Mouse (Mus musculus): ENCODE measurements at regions not wholly inside any gene's neighbourhood (a gene's known extent, or its start where the extent isn't known, plus 50 kb on each side); places are given as distances from the start of the nearest gene placed in this dataset.

DNA sequence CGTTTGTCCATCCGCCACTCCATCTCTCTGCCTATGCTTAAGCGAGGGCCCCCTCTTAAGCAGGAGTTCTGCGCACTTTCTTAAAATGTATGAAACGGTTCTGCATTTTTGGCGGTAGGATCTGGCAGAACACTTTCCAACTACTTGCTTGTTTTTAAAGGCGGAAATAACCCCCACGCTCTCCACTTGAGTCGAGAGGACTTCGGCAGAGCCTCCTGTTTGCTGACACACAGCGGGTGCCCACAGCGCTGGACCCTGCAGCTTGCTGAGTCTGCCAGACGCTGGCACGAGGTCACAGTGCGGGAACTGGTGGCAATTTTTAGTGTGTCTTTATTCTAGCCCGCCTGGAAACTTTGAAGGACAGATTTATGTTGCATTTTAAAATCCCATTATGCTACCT, 299.5 kb upstream of the Tbx3 start:
- ATAC-seq: no peak
- H3K9ac ChIP-seq (ENCODE audit: low read depth, low read length): peak overlapping the region; percentile 35; the same call in 1 of the 2 replicates
- no peaks in the 10 kb centered on the region for H3K27me3 ChIP-seq (replicated peaks; ENCODE audit: control insufficient read depth, insufficient read depth, low read length)
- no peak overlapping the region; the same call in 1 of the 2 replicates for H3K4me3 ChIP-seq (ENCODE audit: low read length)
- H3K36me3 ChIP-seq (ENCODE audit: control insufficient read depth, insufficient read depth, low read length): no peaks in the 10 kb centered on the region
- 21% methylated on average over 16 of the region's 16 CpGs for WGBS
- no peaks in the 10 kb centered on the region for H3K9me3 ChIP-seq (ENCODE audit: control insufficient read depth, low read length)
- no peaks in the 10 kb centered on the region for H3K4me1 ChIP-seq (ENCODE audit: control insufficient read depth, insufficient read depth, low read length)
- H3K27ac ChIP-seq (ENCODE audit: low read length): no peak overlapping the region
- H3K4me2 ChIP-seq (ENCODE audit: low read depth, low read length): peak overlapping the region; percentile 13; the same call in 1 of the 2 replicates

GRCm38 (mm10) chr5:119373774-119374700, 296.4 kb upstream of the Tbx3 start:
- WGBS: 84% methylated on average over 24 of the region's 24 CpGs
- H3K27ac ChIP-seq (ENCODE audit: low read length): no peak overlapping the region
- H3K9me3 ChIP-seq (ENCODE audit: control insufficient read depth, low read length): no peaks in the 10 kb centered on the region
- H3K4me3 ChIP-seq (ENCODE audit: low read length): no peak overlapping the region
- H3K36me3 ChIP-seq (ENCODE audit: control insufficient read depth, insufficient read depth, low read length): no peaks in the 10 kb centered on the region
- H3K4me2 ChIP-seq (ENCODE audit: low read depth, low read length): no peak overlapping the region
- H3K4me1 ChIP-seq (ENCODE audit: control insufficient read depth, insufficient read depth, low read length): no peaks in the 10 kb centered on the region
- ATAC-seq: no peak
- H3K9ac ChIP-seq (ENCODE audit: low read depth, low read length): no peak overlapping the region
- H3K27me3 ChIP-seq (replicated peaks; ENCODE audit: control insufficient read depth, insufficient read depth, low read length): no peaks in the 10 kb centered on the region

GRCm38 (mm10) chr5:119374861-119375260, 295.6 kb upstream of the Tbx3 start:
- Histone ChIP-seq H3K27me3 (replicated peaks; ENCODE audit: control insufficient read depth, insufficient read depth, low read length) (no peaks in the 10 kb centered on the region), H3K4me3 (ENCODE audit: low read length) (no peak overlapping the region), H3K4me2 (ENCODE audit: low read depth, low read length) (no peak overlapping the region), H3K9me3 (ENCODE audit: control insufficient read depth, low read length) (no peaks in the 10 kb centered on the region), H3K27ac (ENCODE audit: low read length) (no peak overlapping the region), H3K9ac (ENCODE audit: low read depth, low read length) (no peak overlapping the region), H3K4me1 (ENCODE audit: control insufficient read depth, insufficient read depth, low read length) (no peaks in the 10 kb centered on the region), H3K36me3 (ENCODE audit: control insufficient read depth, insufficient read depth, low read length) (no peaks in the 10 kb centered on the region)
- no peak for ATAC-seq
- 69% methylated on average over 3 of the region's 3 CpGs for WGBS

GRCm38 (mm10) chr5:119378261-119378660, 292.2 kb upstream of the Tbx3 start:
- Histone ChIP-seq H3K27ac (ENCODE audit: low read length) (no peak overlapping the region), H3K9ac (ENCODE audit: low read depth, low read length) (no peak overlapping the region), H3K9me3 (ENCODE audit: control insufficient read depth, low read length) (no peaks in the 10 kb centered on the region), H3K4me2 (ENCODE audit: low read depth, low read length) (no peak overlapping the region), H3K27me3 (replicated peaks; ENCODE audit: control insufficient read depth, insufficient read depth, low read length) (no peaks in the 10 kb centered on the region), H3K4me1 (ENCODE audit: control insufficient read depth, insufficient read depth, low read length) (no peaks in the 10 kb centered on the region), H3K4me3 (ENCODE audit: low read length) (no peak overlapping the region), H3K36me3 (ENCODE audit: control insufficient read depth, insufficient read depth, low read length) (no peaks in the 10 kb centered on the region)
- 50% methylated on average over 8 of the region's 8 CpGs for WGBS
- no peak for ATAC-seq

DNA sequence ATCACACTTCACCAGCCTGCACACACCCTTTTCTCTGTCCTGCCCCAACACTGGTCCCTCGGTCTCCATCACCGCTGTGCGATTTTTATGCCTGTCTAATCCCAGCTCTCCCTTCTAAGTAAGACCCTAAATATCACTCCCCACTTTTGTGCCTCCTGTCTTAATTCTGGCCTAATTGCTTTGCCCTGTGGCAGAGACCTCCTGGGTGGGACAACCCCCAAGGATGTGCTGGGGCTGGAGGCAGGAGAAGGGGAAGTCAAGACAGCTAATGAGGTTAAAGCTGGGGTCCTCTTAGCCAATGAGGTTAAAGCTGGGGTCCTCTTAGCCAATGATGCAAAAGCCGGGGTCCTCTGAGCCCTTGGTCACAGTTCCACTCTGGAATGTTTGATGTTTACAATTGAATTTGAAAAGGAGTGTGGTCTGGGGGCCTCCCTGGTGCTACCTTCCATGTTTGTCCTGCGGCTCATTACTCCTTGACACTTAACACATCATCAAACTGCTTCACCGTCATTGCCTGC, 290.5 kb upstream of the Tbx3 start:
- Histone ChIP-seq H3K4me2 (ENCODE audit: low read depth, low read length) (no peak overlapping the region), H3K9ac (ENCODE audit: low read depth, low read length) (no peak overlapping the region), H3K36me3 (ENCODE audit: control insufficient read depth, insufficient read depth, low read length) (no peaks in the 10 kb centered on the region), H3K27me3 (replicated peaks; ENCODE audit: control insufficient read depth, insufficient read depth, low read length) (no peaks in the 10 kb centered on the region), H3K4me3 (ENCODE audit: low read length) (no peak overlapping the region), H3K4me1 (ENCODE audit: control insufficient read depth, insufficient read depth, low read length) (no peaks in the 10 kb centered on the region), H3K27ac (ENCODE audit: low read length) (no peak overlapping the region), H3K9me3 (ENCODE audit: control insufficient read depth, low read length) (no peaks in the 10 kb centered on the region)
- no peak for ATAC-seq
- WGBS: 69% methylated on average over 6 of the region's 6 CpGs

DNA sequence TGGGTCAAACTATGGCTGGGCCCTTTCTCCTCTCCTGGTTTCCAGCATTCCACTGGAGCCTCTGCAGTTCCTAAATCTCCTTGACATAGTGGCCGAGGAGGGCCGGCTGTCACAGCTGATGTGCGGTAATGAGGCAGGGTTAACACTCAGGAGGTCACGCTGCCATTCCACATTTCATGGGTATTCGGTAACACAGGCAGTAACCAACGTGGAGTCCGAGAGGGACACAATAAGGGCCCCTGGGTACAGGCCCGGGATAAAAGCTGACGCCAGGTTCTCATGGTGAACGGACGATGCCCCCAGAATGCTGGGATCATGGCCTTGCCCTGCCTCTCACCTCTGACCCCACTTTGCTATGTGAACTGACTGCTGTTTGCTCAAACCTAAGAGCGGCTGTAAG, 289.0 kb upstream of the Tbx3 start:
- Histone ChIP-seq H3K4me1 (ENCODE audit: control insufficient read depth, insufficient read depth, low read length) (no peaks in the 10 kb centered on the region), H3K9me3 (ENCODE audit: control insufficient read depth, low read length) (no peaks in the 10 kb centered on the region), H3K4me2 (ENCODE audit: low read depth, low read length) (no peak overlapping the region), H3K36me3 (ENCODE audit: control insufficient read depth, insufficient read depth, low read length) (no peaks in the 10 kb centered on the region), H3K27me3 (replicated peaks; ENCODE audit: control insufficient read depth, insufficient read depth, low read length) (no peaks in the 10 kb centered on the region), H3K27ac (ENCODE audit: low read length) (no peak overlapping the region), H3K9ac (ENCODE audit: low read depth, low read length) (no peak overlapping the region), H3K4me3 (ENCODE audit: low read length) (no peak overlapping the region)
- 79% methylated on average over 12 of the region's 12 CpGs for WGBS
- no peak for ATAC-seq

DNA sequence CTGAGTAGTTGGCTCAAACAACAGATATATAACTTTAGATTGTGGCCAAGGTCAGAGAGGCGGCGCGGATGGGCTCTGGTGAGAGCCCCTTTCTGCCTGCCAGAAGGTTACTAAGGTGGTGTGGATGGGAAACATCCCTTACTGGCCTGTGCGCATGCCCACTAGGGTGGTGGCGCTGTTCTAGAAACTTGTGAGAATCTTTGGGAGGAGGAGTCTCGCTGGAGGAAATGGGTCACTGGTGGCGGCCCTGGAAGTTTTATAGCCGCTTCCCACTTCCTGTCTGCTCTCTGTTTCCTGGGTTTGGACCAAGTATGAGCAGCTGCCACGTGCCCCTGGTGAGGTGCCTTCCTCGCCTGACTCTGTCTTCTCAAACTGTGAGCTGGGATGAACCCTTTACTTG, 285.0 kb upstream of the Tbx3 start:
- no peak for ATAC-seq
- Histone ChIP-seq H3K4me1 (ENCODE audit: control insufficient read depth, insufficient read depth, low read length) (no peaks in the 10 kb centered on the region), H3K9ac (ENCODE audit: low read depth, low read length) (no peak overlapping the region), H3K4me2 (ENCODE audit: low read depth, low read length) (no peak overlapping the region), H3K9me3 (ENCODE audit: control insufficient read depth, low read length) (no peaks in the 10 kb centered on the region), H3K27ac (ENCODE audit: low read length) (no peak overlapping the region), H3K27me3 (replicated peaks; ENCODE audit: control insufficient read depth, insufficient read depth, low read length) (no peaks in the 10 kb centered on the region), H3K4me3 (ENCODE audit: low read length) (no peak overlapping the region), H3K36me3 (ENCODE audit: control insufficient read depth, insufficient read depth, low read length) (no peaks in the 10 kb centered on the region)
- WGBS: 83% methylated on average over 10 of the region's 10 CpGs

- Histone ChIP-seq H3K27ac (ENCODE audit: low read length) (no peak overlapping the region), H3K9me3 (ENCODE audit: control insufficient read depth, low read length) (no peaks in the 10 kb centered on the region), H3K4me3 (ENCODE audit: low read length) (no peak overlapping the region), H3K9ac (ENCODE audit: low read depth, low read length) (no peak overlapping the region), H3K27me3 (replicated peaks; ENCODE audit: control insufficient read depth, insufficient read depth, low read length) (no peaks in the 10 kb centered on the region), H3K4me1 (ENCODE audit: control insufficient read depth, insufficient read depth, low read length) (no peaks in the 10 kb centered on the region), H3K36me3 (ENCODE audit: control insufficient read depth, insufficient read depth, low read length) (no peaks in the 10 kb centered on the region), H3K4me2 (ENCODE audit: low read depth, low read length) (no peak overlapping the region)
- WGBS: 80% methylated on average over 8 of the region's 8 CpGs
- ATAC-seq: no peak
Measured at GRCm38 (mm10) chr5:119386821-119387220, 283.6 kb upstream of the Tbx3 start.

GRCm38 (mm10) chr5:119387261-119387660, 283.2 kb upstream of the Tbx3 start:
- no peak for ATAC-seq
- no peak overlapping the region for H3K9ac ChIP-seq (ENCODE audit: low read depth, low read length)
- H3K27ac ChIP-seq (ENCODE audit: low read length): no peak overlapping the region
- no peaks in the 10 kb centered on the region for H3K4me1 ChIP-seq (ENCODE audit: control insufficient read depth, insufficient read depth, low read length)
- WGBS: 74% methylated on average over 2 of the region's 2 CpGs
- H3K9me3 ChIP-seq (ENCODE audit: control insufficient read depth, low read length): no peaks in the 10 kb centered on the region
- H3K36me3 ChIP-seq (ENCODE audit: control insufficient read depth, insufficient read depth, low read length): no peaks in the 10 kb centered on the region
- no peak overlapping the region for H3K4me3 ChIP-seq (ENCODE audit: low read length)
- H3K4me2 ChIP-seq (ENCODE audit: low read depth, low read length): no peak overlapping the region
- H3K27me3 ChIP-seq (replicated peaks; ENCODE audit: control insufficient read depth, insufficient read depth, low read length): no peaks in the 10 kb centered on the region
